Mouse (Mus musculus) liver, embryonic 13.5 days (tissue): Measurements from ENCODE around the gene Ankrd24. TPM values are rescaled to one million over a fixed set of nuclear protein-coding genes. Genes with fewer than 3 reads are reported as not detected.

ENCODE experiments used
- ATAC-seq: fragments of 200-750 bp; cut with Nextera tagmentation; 2 replicates; pipeline ENCODE4 v1.8.0; 2017; ENCODE audit warnings: low read depth, mild to moderate bottlenecking, moderate number of reproducible peaks, moderate library complexity
- DNase-seq: peaks from one replicate; pipeline ENCODE4 v3.0.0; 2022
- H3K27ac ChIP-seq: fragments of 300-500 bp; sonication (generic); 2 replicates; pipeline ENCODE4 v1.5.1; 2015; ENCODE audit warnings: moderate library complexity, mild to moderate bottlenecking, inconsistent platforms
- H3K27me3 ChIP-seq: fragments of 300-500 bp; sonication (generic); 2 replicates; pipeline ENCODE4 v1.6.1; 2015; ENCODE audit warnings: mild to moderate bottlenecking, inconsistent platforms
- H3K36me3 ChIP-seq: fragments of 300-500 bp; sonication (generic); 2 replicates; pipeline ENCODE4 v1.6.1; 2015; ENCODE audit warnings: mild to moderate bottlenecking, inconsistent platforms
- H3K4me1 ChIP-seq: fragments of 300-500 bp; sonication (generic); replicated peaks from 2 replicates; pipeline ENCODE4 v1.6.1; 2015; ENCODE audit warnings: inconsistent platforms
- H3K4me2 ChIP-seq: fragments of 300-500 bp; sonication (generic); 2 replicates; pipeline ENCODE4 v1.6.1; 2015; ENCODE audit warnings: inconsistent platforms, mild to moderate bottlenecking, moderate library complexity
- H3K4me3 ChIP-seq: fragments of 300-500 bp; sonication (generic); replicated peaks from 2 replicates; pipeline ENCODE4 v1.5.1; 2015; ENCODE audit warnings: mild to moderate bottlenecking, inconsistent platforms
- H3K9ac ChIP-seq: fragments of 300-500 bp; sonication (generic); 2 replicates; pipeline ENCODE4 v1.6.1; 2015; ENCODE audit warnings: mild to moderate bottlenecking, inconsistent platforms
- H3K9me3 ChIP-seq: fragments of 300-500 bp; sonication (generic); replicated peaks from 2 replicates; pipeline ENCODE4 v1.6.1; 2016; ENCODE audit warnings: inconsistent platforms
- WGBS: fragments of 180-500 bp; shearing (Covaris S2); methylation state at CpG from one replicate; pipeline ENCODE4 v1.1.7; 2015; ENCODE audit not compliant: insufficient replicate concordance; 5-methylcytosine and 5-hydroxymethylcytosine counted together
- polyA plus RNA-seq: library from polyadenylated mRNA; unstranded; fragments of >200 nt; fragmentation: Nextera tagmentation; extraction: Ambion mirVana; gene quantifications from 2 replicates; pipeline ENCODE4 v1.2.1, GENCODE M21; 2015

Ankrd24 gene
- polyA plus RNA-seq: 1.9 and 2.2 TPM in 2 replicates

DNA sequence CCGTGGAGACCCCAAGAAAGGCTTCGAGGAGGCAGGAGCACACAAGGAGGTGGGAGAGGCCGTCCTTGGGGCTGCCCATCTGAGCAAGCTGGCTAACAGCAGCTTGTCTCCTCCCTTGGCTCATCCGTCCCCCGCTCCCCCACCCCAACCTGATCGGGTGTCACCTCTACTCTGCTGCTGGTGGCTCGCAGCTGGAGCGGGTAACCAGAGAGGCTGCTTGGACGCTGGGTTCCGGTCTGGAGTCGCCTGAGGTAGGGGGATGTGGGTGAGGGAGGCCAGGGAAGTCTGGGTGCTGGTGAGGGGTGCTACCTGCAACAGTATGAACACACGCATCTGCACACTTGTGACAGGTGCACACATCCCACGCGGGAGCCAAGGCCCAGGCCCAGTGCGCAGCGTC lies at the start of gene Ankrd24:
Ankrd24 (plus strand) TSS at position 151 of the 400 bp plus-strand sequence.
- Histone ChIP-seq H3K27ac (peak within 1 kb of the TSS; percentile 89), H3K4me3 (peak within 1 kb of the TSS; percentile 76), H3K36me3 (peaks cover 16% of the 10 kb centered on the region; the same call in 1 of the 2 replicates), H3K4me1 (peaks cover 44% of the 10 kb centered on the region), H3K27me3 (no peaks in the 10 kb centered on the region), H3K9ac (peak within 1 kb of the TSS; percentile 82), H3K4me2 (peak within 1 kb of the TSS; percentile 92), H3K9me3 (no peaks in the 10 kb centered on the region)
- DNase-seq: no peak
- 83% methylated on average over 16 of the region's 16 CpGs for WGBS
- ATAC-seq: no peak

DNA sequence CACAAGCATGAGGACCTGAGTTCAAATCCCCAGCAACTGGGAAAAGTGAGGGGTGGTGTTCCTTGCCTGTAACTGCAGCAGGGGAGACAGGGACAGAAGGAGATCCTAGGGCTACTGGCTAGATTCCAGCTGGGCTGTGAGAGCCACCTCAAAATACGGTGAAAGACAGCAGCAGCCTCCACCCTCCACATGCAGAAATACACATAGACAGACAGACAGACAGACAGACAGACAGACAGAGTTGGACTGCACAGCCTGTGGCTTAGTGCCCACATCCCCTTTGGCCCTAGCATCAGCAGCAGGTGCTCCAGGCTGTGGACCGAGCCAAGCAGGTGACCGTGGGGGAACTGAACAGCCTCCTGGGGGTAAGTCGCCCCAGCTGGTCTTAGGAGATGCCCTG lies 48.4 kb upstream of the Ankrd24 start:
- ATAC-seq (no peak), DNase-seq (no peak)
- peaks cover 23% of the 10 kb centered on the region for H3K4me1 ChIP-seq
- WGBS: 48% methylated on average over 4 of the region's 4 CpGs
- 0 out of 2 replicates have a peak overlapping the region, but pooled peaks have one; percentile 14 for H3K4me2 ChIP-seq
- no peaks in the 10 kb centered on the region for H3K9me3 ChIP-seq
- no peak overlapping the region for H3K27ac ChIP-seq
- H3K9ac ChIP-seq: no peak overlapping the region
- no peak overlapping the region for H3K4me3 ChIP-seq
- H3K36me3 ChIP-seq: no peaks in the 10 kb centered on the region
- H3K27me3 ChIP-seq: peaks cover 73% of the 10 kb centered on the region

DNA sequence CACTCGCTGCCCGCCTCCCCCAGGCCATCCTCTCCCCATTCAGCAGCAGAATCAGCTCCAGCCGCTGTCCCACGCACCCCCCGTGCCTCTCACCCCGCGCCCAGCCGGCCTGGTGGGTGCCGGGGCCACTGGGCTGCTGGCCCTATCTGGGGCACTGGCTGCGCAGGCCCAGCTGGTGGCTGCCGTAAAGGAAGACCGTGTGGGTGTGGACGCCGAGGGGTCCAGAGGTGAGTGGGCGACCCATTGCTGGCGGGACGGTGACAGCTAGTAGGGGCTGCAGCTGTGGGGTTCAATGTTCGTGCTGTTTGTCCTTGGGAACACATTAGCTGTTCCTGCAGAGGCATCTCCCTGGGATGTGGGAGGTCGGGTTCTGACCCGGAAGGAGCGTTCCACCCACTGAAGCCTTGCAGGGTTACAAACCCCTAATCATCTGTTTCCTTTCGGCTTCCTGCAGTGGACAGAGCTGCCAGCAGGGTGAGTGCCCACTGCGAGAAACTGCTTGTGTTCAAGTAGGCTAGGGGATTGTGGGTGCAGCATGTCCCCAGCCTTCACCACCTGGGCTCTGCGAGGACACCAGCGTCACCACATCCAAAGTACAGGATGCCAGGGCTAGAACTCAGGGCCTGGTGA lies 47.8 kb upstream of the Ankrd24 start:
- no peaks in the 10 kb centered on the region for H3K36me3 ChIP-seq

DNA sequence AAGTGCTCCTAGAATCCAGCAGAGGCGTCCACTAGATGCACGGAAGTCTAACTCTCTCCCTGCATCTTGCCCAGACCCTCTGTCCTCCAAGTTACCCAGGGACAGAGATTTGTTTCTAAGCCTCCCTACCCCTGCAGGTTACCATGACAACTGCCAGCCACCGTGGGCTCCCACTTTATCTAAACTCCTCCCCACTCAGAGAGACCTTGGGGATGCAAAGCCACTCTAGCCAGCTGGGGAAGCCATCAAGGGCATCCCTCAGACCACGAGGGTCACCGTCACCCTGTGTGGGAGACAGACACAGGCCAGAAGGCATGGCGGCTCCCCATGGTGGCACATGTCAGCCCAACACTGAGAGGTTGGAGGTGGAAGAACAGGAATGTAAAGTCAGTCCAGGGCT lies 45.0 kb upstream of the Ankrd24 start:
- WGBS: 45% methylated on average over 6 of the region's 6 CpGs
- ATAC-seq: no peak

More for the DNA sequence above, 47.8 kb upstream of the Ankrd24 start:
- Histone ChIP-seq H3K4me2 (peak overlapping the region; percentile 14; the same call in 1 of the 2 replicates), H3K9me3 (no peaks in the 10 kb centered on the region), H3K27me3 (peaks cover 67% of the 10 kb centered on the region), H3K4me1 (peaks cover 17% of the 10 kb centered on the region), H3K4me3 (no peak overlapping the region), H3K27ac (no peak overlapping the region), H3K9ac (no peak overlapping the region)
- no peak for DNase-seq
- no peak for ATAC-seq
- WGBS: 26% methylated on average over 25 of the region's 25 CpGs

DNA sequence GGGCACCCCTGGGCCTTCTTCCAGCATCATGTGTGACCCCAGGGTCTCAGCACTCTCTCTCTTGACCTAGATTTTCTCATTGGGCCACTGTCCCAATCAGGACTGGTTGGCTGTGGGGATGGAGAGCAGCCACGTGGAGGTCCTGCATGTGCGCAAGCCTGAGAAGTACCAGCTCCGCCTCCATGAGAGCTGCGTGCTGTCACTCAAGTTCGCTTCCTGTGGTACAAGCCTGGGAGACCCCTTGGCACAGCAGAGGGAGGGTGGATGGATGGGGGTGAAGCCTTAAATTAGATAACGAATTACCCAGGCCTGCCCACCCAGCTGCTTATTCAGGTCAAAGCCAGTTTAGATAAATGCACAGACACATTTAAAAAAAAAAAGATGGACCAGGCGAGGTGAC lies 39.6 kb upstream of the Ankrd24 start:
- Histone ChIP-seq H3K36me3 (0 out of 2 replicates have a peak, but pooled peaks cover 4% of the 10 kb centered on the region), H3K9me3 (no peaks in the 10 kb centered on the region)

More for the DNA sequence above, 45.0 kb upstream of the Ankrd24 start:
- H3K9ac ChIP-seq: no peak overlapping the region
- no peak overlapping the region for H3K4me2 ChIP-seq
- peaks cover 47% of the 10 kb centered on the region for H3K27me3 ChIP-seq
- no peak overlapping the region for H3K27ac ChIP-seq
- no peak for DNase-seq
- no peak overlapping the region for H3K4me3 ChIP-seq
- H3K9me3 ChIP-seq: no peaks in the 10 kb centered on the region
- peaks cover 9% of the 10 kb centered on the region for H3K4me1 ChIP-seq
- H3K36me3 ChIP-seq: 0 out of 2 replicates have a peak, but pooled peaks cover 4% of the 10 kb centered on the region

DNA sequence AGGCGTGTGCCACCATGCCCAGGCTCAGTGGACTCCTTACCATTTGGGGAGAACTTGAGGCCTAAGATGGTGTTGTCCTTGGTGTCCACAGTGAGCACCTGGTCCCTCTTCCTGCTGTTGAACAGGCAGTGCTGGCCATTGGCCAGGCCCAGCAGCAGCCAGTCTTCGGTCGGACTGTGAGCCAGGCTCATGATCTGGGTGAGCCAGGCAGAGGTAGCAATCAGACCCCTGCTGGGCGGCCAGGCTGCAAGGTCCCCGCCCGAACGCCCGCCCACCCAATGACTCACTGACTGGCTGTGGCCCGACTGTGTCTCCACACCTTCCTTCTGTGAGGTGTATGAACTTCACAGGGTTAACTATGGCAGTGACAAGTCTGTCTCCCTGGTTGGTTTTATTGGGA lies 36.5 kb upstream of the Ankrd24 start:
- peaks cover 66% of the 10 kb centered on the region for H3K27me3 ChIP-seq
- no peak for ATAC-seq
- WGBS: 52% methylated on average over 9 of the region's 9 CpGs

More for the DNA sequence above, 39.6 kb upstream of the Ankrd24 start:
- Histone ChIP-seq H3K4me1 (no peaks in the 10 kb centered on the region; the same call in 1 of the 2 replicates), H3K4me2 (no peak overlapping the region), H3K27me3 (peaks cover 44% of the 10 kb centered on the region), H3K27ac (no peak overlapping the region), H3K4me3 (no peak overlapping the region), H3K9ac (no peak overlapping the region)
- no peak for DNase-seq
- 48% methylated on average over 7 of the region's 7 CpGs for WGBS
- no peak for ATAC-seq

DNA sequence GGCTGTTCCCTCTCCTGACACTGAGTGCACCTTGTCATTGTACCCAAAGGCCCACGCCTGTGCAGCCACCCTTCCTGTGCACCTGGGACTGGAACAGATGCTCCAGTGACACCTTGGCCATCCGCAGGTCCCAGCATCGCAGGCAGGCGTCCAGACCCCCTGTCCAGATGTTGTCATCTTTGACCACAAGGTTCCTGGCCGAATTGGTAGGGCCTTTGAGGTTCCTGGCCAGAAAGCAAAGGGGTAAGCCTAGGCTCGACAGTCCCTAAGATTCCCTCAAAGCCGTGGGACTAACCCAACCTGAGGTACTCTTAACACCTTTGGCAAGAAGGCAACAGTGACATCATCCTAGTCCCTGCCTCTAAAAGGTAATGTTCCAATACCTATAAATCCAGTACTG lies 35.7 kb upstream of the Ankrd24 start:
- Histone ChIP-seq H3K36me3 (0 out of 2 replicates have a peak, but pooled peaks cover 4% of the 10 kb centered on the region), H3K4me3 (no peak overlapping the region), H3K27ac (no peak overlapping the region), H3K9ac (no peak overlapping the region), H3K9me3 (no peaks in the 10 kb centered on the region), H3K27me3 (peaks cover 73% of the 10 kb centered on the region), H3K4me1 (peaks cover 26% of the 10 kb centered on the region), H3K4me2 (no peak overlapping the region)
- WGBS: 60% methylated on average over 7 of the region's 7 CpGs
- DNase-seq (no peak), ATAC-seq (no peak)

More for the DNA sequence above, 36.5 kb upstream of the Ankrd24 start:
- H3K9ac ChIP-seq: no peak overlapping the region
- no peak overlapping the region for H3K4me2 ChIP-seq
- H3K4me1 ChIP-seq: peaks cover 18% of the 10 kb centered on the region
- H3K27ac ChIP-seq: no peak overlapping the region
- H3K9me3 ChIP-seq: no peaks in the 10 kb centered on the region
- no peak overlapping the region for H3K4me3 ChIP-seq
- no peak for DNase-seq
- H3K36me3 ChIP-seq: 0 out of 2 replicates have a peak, but pooled peaks cover 4% of the 10 kb centered on the region

DNA sequence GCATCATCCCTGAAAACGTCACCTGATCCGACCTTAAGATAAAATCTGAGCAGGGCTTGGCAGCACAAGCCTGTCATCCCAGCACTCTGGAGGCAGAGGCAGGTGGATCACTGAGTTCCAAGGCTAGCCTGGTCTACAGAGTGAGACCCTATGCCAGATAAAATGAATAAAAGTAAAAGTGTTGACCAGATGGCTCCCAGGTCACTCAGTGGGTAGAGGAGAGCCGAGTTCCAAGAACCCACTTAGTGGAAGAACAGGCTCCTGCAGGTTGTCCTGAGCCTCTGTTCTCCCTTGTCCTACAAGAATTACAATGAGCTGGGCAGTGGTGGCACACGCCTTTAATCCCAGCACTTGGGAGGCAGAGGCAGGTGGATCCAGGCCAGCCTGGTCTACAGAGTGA lies 35.1 kb upstream of the Ankrd24 start:
- peaks cover 32% of the 10 kb centered on the region for H3K4me1 ChIP-seq
- no peak for ATAC-seq
- no peak for DNase-seq
- peaks cover 76% of the 10 kb centered on the region for H3K27me3 ChIP-seq
- H3K4me2 ChIP-seq: no peak overlapping the region
- no peaks in the 10 kb centered on the region for H3K36me3 ChIP-seq
- H3K9ac ChIP-seq: no peak overlapping the region
- H3K27ac ChIP-seq: no peak overlapping the region
- WGBS: 58% methylated on average over 4 of the region's 4 CpGs
- no peaks in the 10 kb centered on the region for H3K9me3 ChIP-seq
- no peak overlapping the region for H3K4me3 ChIP-seq

DNA sequence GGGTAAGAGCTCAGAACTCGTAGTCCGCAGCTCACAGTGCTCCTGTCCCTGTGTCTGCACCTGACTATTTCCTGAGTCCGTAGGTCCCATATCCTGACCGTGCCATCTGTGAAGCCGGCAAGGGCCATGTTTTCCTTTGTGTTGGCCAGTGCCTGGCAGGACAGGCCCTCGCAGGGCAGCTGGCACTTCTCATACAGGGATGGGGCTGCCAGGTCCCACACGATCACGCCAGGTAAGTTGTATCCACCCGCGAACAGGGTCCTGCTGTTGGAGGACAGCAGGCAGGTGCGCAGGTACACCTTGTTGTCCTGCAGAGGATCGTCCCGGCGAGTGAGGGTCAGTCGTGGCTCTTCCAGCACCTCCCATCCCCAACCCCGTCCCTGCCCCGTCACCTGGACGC lies 34.4 kb upstream of the Ankrd24 start:
- Histone ChIP-seq H3K9ac (no peak overlapping the region), H3K4me3 (no peak overlapping the region), H3K27ac (no peak overlapping the region), H3K4me2 (no peak overlapping the region), H3K4me1 (peaks cover 39% of the 10 kb centered on the region), H3K27me3 (peaks cover 74% of the 10 kb centered on the region), H3K9me3 (no peaks in the 10 kb centered on the region), H3K36me3 (no peaks in the 10 kb centered on the region)
- DNase-seq (no peak), ATAC-seq (no peak)
- 71% methylated on average over 18 of the region's 18 CpGs for WGBS

DNA sequence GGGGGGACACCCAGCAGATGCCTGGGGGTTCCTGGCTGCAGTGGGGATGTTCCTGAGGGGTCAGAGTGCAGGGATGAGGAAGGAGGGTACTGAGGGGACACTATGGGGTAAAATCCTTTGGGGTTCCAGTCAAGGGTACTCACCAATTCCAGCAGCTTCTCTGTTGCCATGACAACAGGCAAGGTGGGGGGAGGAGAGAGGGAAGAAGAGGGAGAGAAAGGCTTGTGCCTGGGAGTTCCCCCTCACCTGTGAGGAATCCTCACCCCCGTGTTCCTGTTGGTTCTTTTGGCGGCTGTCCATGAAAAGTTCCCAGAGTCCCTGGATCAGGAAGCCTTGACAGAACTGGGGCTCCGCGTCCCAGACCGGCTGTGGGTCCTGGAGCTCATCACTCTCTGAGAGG lies 32.7 kb upstream of the Ankrd24 start:
- Histone ChIP-seq H3K4me2 (no peak overlapping the region), H3K27ac (no peak overlapping the region), H3K9ac (no peak overlapping the region), H3K4me1 (peaks cover 55% of the 10 kb centered on the region), H3K9me3 (no peaks in the 10 kb centered on the region), H3K27me3 (peaks cover 76% of the 10 kb centered on the region), H3K36me3 (no peaks in the 10 kb centered on the region), H3K4me3 (no peak overlapping the region)
- ATAC-seq (no peak), DNase-seq (no peak)
- WGBS: 36% methylated on average over 5 of the region's 5 CpGs

DNA sequence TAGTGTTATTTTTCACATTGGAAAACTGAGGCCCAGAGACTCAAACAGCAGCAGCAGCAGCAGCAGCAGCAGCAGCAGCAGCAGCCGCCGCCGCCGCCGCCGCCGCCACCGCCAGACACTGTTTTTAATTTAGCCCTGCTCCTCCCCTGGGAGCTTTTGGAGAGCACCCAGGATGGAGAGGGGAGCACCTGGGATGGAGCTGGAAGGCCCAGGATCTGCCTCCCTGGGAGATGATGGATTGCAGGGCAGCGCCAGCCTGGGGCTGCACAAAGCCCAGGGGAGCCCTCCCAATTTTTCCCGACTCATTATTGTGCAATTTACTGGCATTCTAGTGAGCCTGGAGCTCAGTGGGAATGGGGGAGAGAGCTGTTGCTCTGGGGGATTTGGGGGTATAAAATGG lies 31.7 kb upstream of the Ankrd24 start:
- peak overlapping the region; percentile 55 for H3K4me2 ChIP-seq
- WGBS: 7% methylated on average over 10 of the region's 10 CpGs
- no peak overlapping the region for H3K27ac ChIP-seq
- H3K4me1 ChIP-seq: peaks cover 65% of the 10 kb centered on the region
- ATAC-seq (no peak), DNase-seq (no peak)
- no peaks in the 10 kb centered on the region for H3K36me3 ChIP-seq
- no peaks in the 10 kb centered on the region for H3K9me3 ChIP-seq
- peaks cover 76% of the 10 kb centered on the region for H3K27me3 ChIP-seq
- H3K9ac ChIP-seq: no peak overlapping the region; the same call in 1 of the 2 replicates
- H3K4me3 ChIP-seq: peak overlapping the region; percentile 30; the same call in 1 of the 2 replicates
